Mouse (Mus musculus) urinary bladder, postnatal 10 days (tissue): ENCODE measurements around the gene Cyyr1.

Experiments used
- DNase-seq: peaks from one replicate; pipeline ENCODE4 v3.0.0; 2022; ENCODE audit warnings: low spot score

The Cyyr1 gene

DNA sequence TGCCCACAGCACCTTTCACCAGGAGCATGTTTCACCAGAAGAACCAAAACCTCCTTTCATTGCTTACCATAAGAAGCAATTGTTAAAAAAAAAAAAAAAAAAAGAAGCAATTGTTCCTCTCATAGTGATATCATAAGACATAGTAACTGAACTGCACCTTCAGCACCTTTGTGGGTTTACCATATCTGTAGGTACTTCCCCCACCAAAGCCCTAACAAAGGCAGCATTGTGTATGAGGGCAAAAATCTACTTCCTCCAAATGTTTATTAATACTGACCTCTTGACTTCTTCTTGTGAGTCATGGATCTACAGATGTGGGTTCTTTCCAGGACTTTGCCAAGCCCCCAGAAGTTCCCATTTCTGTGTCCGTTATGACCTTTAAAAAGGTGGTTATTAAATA lies 98.2 kb downstream of the Cyyr1 start:
- no peak for DNase-seq

DNA sequence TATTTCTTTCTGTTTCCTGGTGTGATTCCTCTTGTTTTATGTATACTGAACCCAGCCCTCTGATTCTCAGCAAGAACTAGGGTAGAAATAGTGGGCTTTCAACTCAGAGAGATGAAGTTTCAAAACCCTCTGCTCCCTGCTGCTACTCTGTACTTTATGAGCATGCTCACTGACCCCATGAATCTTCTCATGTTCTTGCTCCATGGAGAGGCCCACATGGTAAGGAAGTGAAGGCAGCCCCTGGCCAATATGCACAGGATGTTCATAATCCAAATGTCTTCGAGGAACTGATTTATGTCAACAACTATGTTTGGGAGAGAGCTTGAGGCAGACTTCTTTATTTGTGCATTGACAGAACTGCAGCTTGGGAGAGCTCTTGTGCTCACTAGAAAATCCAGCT lies 106.9 kb downstream of the Cyyr1 start:
- no peak for DNase-seq

DNA sequence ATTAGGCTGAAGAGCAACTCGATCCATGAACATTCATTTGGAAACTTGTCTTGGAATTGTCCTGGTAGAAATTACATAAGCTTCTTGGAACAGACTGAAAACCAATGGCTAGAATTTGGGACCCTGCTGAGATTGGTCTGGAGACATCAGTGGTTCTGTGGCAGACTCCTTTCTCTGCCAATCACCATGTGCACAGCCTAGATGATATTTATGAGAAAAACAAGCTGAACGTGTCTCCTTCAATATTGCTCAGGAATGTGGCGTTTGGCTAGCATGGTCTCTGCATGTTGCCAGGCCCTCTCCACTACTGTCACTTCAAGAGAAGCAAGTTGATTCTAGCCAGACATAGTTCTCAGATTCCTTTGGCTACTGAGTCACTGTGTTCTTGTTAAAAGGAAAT lies 107.4 kb downstream of the Cyyr1 start:
- DNase-seq, result no peak

DNA sequence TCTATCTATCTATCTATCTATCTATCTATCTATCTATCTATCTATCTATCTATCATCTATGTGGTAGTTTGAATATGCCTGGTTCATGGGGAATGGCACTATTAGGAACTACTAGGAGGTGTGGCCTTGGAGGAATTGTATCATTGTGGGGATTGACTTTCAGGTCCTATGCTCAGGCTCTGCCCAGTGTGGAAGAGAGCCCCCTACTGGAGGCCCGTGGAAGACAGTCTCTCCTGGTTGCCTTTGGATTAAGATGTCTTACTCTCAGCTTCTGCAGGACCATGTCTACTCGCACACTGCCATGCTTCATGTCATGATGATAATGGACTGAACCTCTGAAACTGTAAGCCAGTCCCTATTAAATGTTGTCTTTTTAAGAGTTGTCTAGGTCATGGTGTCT lies 117.8 kb downstream of the Cyyr1 start:
- DNase-seq, result no peak

DNA sequence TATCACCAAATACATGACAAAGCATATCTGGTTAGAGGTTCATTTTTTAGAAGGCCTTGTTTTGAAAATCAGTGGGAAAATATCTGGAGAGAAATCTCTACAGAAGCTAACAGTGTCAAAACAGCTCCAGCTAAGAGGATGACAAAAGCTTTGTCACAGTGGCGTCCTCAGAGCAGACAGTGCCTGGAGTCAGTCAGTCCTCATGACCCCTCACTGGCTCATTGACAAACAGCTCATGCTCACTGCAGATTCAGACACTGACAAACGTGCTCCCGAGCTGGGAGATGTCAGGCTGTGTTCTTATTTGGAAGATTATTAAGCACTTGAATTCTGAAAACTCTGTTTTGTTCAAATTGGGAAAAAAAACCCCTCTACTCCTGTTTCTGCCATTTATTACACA lies 124.0 kb downstream of the Cyyr1 start:
- no peak for DNase-seq

DNA sequence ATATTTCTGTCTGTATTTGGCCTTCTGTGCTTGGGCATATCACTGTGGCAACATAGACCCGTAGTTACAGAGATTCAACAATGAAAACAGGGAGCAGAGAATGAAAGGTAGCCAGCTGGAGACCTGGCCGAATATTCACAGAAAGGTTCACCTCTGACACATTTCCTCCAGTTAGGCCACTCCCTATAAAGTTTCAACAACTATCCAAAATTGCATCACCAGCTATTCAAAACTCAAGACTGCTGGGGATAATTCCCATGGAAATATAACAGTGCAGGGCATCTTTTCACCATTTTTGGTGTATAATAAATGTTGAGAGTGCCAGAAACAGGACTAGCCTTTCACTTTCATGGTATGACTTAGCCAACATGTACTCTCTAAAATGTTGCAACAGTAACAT lies 130.3 kb downstream of the Cyyr1 start:
- DNase-seq, result no peak

DNA sequence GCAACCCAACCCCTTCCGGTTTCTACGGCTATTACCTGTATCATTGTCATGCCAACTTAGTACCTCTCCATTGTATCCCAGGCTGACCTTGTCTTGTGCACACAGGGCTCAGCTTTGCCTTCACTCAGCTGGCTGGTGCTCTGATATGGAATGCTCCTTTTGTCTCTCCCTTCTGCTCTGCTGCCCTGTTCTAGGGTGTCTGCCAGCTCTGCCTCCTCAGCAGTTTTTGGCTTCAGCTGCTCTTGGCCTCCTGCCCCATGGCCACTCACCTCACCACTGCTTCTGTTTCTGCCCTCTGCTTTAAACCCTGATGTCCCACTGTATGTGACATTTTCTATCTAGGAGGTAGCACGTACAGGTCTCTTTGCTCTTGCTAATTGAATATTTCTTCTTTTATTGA lies 137.8 kb downstream of the Cyyr1 start:
- no peak for DNase-seq

DNA sequence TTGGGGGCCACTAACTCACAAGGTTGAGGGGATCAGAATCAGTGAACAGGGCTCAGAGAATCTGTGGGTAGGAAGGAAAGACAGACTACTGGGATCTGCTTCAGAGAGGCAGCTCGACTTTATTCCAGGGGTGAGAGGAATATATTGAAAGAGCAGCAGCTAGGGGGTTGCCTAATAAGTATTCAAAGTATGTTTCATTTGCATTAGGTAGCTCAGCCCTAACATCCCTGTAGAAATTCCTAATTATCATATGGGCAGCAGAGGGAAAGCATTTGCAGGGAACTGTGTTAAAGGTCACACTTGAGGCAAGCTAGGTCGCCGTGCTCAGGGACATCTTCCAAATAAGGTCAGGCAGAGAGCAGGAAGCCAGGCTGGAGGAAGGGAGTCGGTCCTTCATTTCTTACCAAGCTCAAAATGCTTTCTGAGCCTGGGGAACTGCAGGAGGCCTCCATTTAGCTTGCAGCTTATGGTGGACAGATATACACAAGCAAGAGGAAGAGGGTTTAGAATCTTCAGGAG lies 159.7 kb downstream of the Cyyr1 start:
- no peak for DNase-seq

DNA sequence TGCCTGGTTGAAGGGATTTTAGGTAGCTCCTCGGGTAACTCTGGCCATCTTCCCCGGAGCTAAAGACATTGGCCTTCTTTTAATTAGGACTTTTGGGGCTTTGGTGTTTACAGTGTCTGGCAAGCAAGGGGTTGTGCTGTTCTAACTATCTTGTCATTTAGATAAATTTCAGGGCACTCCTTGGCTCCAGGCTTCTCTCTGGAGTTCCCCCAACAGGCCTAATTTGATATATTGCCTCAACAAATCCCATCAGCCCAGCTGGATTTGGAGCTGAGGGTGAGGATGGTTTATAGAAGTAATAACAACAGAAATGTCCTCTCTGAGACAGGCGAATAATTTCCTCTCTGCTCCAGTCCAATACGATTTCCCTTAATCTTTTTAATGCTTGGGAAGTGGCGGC lies 166.4 kb downstream of the Cyyr1 start:
- no peak for DNase-seq
